Mouse (Mus musculus) liver, adult (tissue): ENCODE results near the gene Umad1.

Source experiments
- GATA4 ChIP-seq: IDR thresholded peaks from 2 replicates; pipeline ENCODE4 v1.6.1; 2014; ENCODE audit warnings: mild to moderate bottlenecking, low read length; ENCODE audit not compliant: insufficient replicate concordance

Umad1 gene

GRCm38 (mm10) chr6:8294048-8294784, 35.1 kb downstream of the Umad1 start:
- no peak for TF ChIP-seq GATA4

- TF ChIP-seq GATA4, result no peak
These were observed 40.2 kb downstream of the Umad1 start for GRCm38 (mm10) chr6:8299066-8299863.

GRCm38 (mm10) chr6:8307878-8308775, 49.0 kb downstream of the Umad1 start:
- TF ChIP-seq GATA4, result no peak

- no peak for TF ChIP-seq GATA4
These were observed 53.5 kb downstream of the Umad1 start for GRCm38 (mm10) chr6:8312554-8312953.

GRCm38 (mm10) chr6:8316201-8316600, 57.1 kb downstream of the Umad1 start:
- no peak for TF ChIP-seq GATA4

- TF ChIP-seq GATA4, result no peak
These were observed 60.5 kb downstream of the Umad1 start for GRCm38 (mm10) chr6:8319591-8319990.

- no peak for TF ChIP-seq GATA4
These were observed 74.3 kb downstream of the Umad1 start for GRCm38 (mm10) chr6:8333380-8333779.

GRCm38 (mm10) chr6:8336487-8337390, 77.7 kb downstream of the Umad1 start:
- TF ChIP-seq GATA4, result no peak

- no peak for TF ChIP-seq GATA4
These were observed 80.4 kb downstream of the Umad1 start for GRCm38 (mm10) chr6:8339453-8339852.

GRCm38 (mm10) chr6:8343271-8343670, 84.2 kb downstream of the Umad1 start:
- no peak for TF ChIP-seq GATA4

GRCm38 (mm10) chr6:8345219-8345856, 86.2 kb downstream of the Umad1 start:
- TF ChIP-seq GATA4, result no peak

GRCm38 (mm10) chr6:8347154-8347553, 88.1 kb downstream of the Umad1 start:
- no peak for TF ChIP-seq GATA4

- no peak for TF ChIP-seq GATA4
These were observed 89.3 kb downstream of the Umad1 start for GRCm38 (mm10) chr6:8348344-8348743.

GRCm38 (mm10) chr6:8349060-8349670, 90.1 kb downstream of the Umad1 start:
- TF ChIP-seq GATA4, result no peak

GRCm38 (mm10) chr6:8351507-8351906, 92.4 kb downstream of the Umad1 start:
- TF ChIP-seq GATA4, result no peak
